Mouse (Mus musculus) testis, adult 2 months (tissue): Measurements from ENCODE around the gene Tmem50a. TPM values are rescaled to one million over a fixed set of nuclear protein-coding genes. Genes with fewer than 3 reads are reported as not detected.
"Not testable (repeated sequence)": the region's sequence is repeated elsewhere in the genome, so short reads cannot be mapped to it uniquely, and the experiment has no call there.

Experiments used
- H3K27ac ChIP-seq: fragments of 200-500 bp; 2 replicates; pipeline ENCODE4 v1.5.1; 2012; ENCODE audit warnings: low read depth, low read length; ENCODE audit not compliant: control insufficient read depth, insufficient read depth
- H3K27me3 ChIP-seq: fragments of 200-500 bp; 2 replicates; pipeline ENCODE4 v1.6.1; 2012; ENCODE audit warnings: mild to moderate bottlenecking, low read length, moderate library complexity; ENCODE audit not compliant: control insufficient read depth, insufficient read depth
- H3K36me3 ChIP-seq: fragments of 200-500 bp; 2 replicates; pipeline ENCODE4 v1.6.1; 2012; ENCODE audit warnings: mild to moderate bottlenecking, low read length; ENCODE audit not compliant: control insufficient read depth, insufficient read depth
- H3K4me1 ChIP-seq: fragments of 200-500 bp; 2 replicates; pipeline ENCODE4 v1.6.1; 2012; ENCODE audit warnings: low read length; ENCODE audit not compliant: control insufficient read depth, insufficient read depth
- H3K4me3 ChIP-seq: fragments of 200-500 bp; 2 replicates; pipeline ENCODE4 v1.5.1; 2012; ENCODE audit warnings: low read depth, mild to moderate bottlenecking, low read length, moderate library complexity, mixed read lengths; ENCODE audit not compliant: control insufficient read depth
- CTCF ChIP-seq: fragments of 200-500 bp; IDR thresholded peaks from 2 replicates; pipeline ENCODE4 v1.5.1; 2012; ENCODE audit warnings: low read depth, mild to moderate bottlenecking, inconsistent platforms, low read length, moderate library complexity; ENCODE audit not compliant: control insufficient read depth, insufficient read depth, insufficient replicate concordance
- POLR2A ChIP-seq: fragments of 200-500 bp; IDR thresholded peaks from 2 replicates; pipeline ENCODE4 v1.6.1; 2012; ENCODE audit warnings: low read depth, mild to moderate bottlenecking, inconsistent platforms, low read length, moderate library complexity; ENCODE audit not compliant: control insufficient read depth
- polyA plus RNA-seq: library from polyadenylated mRNA; depleted of rRNA; stranded (reverse); fragments of >200 nt; gene quantifications from 2 replicates; pipeline ENCODE4 v1.2.3, GENCODE M21; 2012

Gene Tmem50a
- polyA plus RNA-seq, 1 experiment = 23.0 TPM

DNA sequence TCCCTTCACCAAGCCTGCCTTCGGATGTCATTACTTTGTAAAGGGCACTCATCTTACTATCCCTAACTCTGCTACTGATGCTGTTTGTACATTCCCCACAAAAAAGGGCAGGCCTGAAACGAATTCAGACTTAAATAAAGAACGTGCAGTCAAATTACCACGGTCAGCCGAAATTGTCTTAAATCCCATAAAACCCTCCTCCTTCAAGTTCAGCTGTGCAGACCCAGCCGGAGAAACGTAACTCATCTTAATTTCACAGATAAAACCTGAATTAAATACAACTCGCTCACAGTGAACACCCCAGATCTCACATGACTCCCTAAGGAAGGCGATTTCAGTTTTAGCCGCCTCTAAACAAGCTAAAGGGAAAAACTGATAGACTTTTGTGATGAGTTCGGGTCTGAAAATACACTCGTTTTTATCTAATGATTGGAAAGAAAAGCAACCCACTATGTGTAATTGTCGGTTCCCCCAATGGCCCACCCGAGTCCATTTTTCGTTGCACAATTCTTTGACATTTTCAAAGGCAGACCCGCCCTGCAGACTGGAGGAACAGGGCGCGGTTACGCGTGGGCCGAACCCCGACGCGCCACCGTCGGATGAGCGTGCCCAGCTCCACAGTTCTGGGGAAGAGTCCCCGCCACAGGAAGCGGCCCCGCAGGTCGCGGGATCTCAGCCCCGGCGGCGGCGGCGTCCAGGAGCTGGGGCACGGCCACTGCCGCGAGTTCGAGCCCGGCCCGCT, 531 bp downstream of the Tmem50a start:
- no peaks in the 10 kb centered on the region for H3K36me3 ChIP-seq
- no peak for TF ChIP-seq CTCF
- TF ChIP-seq POLR2A = no peak
- peak overlapping the region; percentile 88 for H3K4me3 ChIP-seq
- peaks cover 7% of the 10 kb centered on the region for H3K4me1 ChIP-seq
- H3K27ac ChIP-seq = peak overlapping the region; percentile 46
- no peaks in the 10 kb centered on the region for H3K27me3 ChIP-seq

DNA sequence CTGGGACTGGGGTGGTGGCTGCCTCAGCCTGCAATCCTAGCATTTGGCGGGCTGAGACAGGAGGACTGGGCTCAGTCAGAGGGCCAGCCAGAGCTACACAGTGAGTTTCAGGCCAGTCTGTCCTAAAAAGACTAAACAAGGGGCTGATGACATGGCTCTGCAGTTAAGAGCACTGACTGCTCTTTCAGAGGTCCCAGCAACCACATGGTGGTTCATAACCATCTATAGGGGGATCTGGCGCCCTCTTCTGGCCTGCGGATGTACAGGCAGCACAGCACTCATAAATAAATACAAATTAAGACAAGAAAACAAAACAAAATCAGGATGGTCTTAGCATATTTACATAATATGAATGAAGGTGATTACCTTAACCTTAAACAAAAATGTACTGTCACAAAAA, 1.4 kb downstream of the Tmem50a start:
- Histone ChIP-seq H3K4me3 (peak overlapping the region; percentile 12), H3K36me3 (no peaks in the 10 kb centered on the region), H3K27me3 (no peaks in the 10 kb centered on the region), H3K27ac (no peak overlapping the region), H3K4me1 (peaks cover 5% of the 10 kb centered on the region)
- peak; percentile 66; the same call in 1 of the 2 replicates for TF ChIP-seq CTCF
- no peak for TF ChIP-seq POLR2A

DNA sequence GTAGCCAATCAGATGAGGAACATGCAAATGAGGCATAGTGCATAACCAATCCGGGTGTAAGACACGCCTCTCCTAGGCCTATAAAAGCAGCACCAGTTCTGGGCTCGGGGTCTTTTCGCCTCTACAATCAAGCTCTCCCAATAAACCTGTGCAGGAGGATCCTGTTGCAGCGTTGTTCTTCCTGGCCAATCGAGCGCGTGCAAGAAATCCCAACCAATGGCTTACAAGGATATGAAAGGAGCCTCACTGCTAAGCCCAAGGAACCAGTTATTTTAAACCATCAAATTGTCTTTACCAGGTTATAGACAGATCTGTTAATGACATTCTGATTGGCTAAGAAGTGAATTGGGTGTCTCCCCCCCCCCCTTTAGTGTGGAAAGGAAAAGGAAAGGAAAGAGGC, 3.4 kb downstream of the Tmem50a start:
- H3K27ac ChIP-seq, H3K36me3 ChIP-seq, H3K27me3 ChIP-seq, H3K4me1 ChIP-seq: not testable (repeated sequence)
- peak overlapping the region; percentile 65; the same call in 1 of the 2 replicates for H3K4me3 ChIP-seq

DNA sequence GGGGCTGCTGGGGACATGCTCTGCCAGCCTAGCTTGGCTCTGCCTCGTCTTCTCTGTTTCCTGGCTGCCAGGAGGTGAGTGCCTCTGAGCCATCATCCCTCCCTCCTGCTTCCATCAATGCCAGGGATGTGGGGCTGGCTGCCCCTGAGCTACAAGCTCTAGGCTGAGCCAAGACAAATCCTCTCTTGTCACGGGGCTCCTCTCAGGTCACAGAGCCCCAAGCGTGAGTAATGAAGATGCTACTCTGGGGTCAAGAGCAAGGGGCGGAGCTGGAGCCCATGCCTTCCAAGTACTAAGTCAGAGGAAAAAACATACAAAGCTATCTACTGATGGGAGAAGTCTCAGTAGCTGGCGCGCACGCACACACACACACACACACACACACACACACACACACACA, 11.8 kb downstream of the Tmem50a start:
- Histone ChIP-seq H3K27me3 (no peaks in the 10 kb centered on the region), H3K4me1 (no peaks in the 10 kb centered on the region), H3K4me3 (no peak overlapping the region), H3K36me3 (no peaks in the 10 kb centered on the region), H3K27ac (no peak overlapping the region)
- no peak for TF ChIP-seq CTCF
- TF ChIP-seq POLR2A = no peak

DNA sequence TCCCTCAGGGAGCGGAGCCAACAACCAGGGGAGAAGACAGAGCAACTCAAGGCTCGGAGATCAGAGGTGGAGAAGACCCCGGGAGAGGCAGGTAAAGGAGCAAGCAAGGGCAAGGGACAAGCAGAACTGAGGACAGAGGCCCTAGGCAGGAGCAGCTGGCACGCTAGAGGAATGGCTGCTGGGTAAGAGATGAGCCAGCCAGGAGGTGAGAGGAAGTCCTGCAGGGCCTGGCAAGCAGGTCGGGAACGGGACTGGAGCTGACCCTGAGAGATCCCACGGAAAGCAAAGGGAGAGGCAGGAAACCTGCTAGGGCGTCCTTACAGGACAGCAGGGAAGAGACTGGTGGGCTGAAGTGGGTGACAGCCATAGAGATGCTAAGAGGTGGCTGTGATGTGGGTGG, 13.7 kb downstream of the Tmem50a start:
- no peaks in the 10 kb centered on the region for H3K27me3 ChIP-seq
- H3K27ac ChIP-seq = no peak overlapping the region
- no peak overlapping the region for H3K4me3 ChIP-seq
- H3K36me3 ChIP-seq = no peaks in the 10 kb centered on the region
- no peak for TF ChIP-seq CTCF
- no peaks in the 10 kb centered on the region for H3K4me1 ChIP-seq

DNA sequence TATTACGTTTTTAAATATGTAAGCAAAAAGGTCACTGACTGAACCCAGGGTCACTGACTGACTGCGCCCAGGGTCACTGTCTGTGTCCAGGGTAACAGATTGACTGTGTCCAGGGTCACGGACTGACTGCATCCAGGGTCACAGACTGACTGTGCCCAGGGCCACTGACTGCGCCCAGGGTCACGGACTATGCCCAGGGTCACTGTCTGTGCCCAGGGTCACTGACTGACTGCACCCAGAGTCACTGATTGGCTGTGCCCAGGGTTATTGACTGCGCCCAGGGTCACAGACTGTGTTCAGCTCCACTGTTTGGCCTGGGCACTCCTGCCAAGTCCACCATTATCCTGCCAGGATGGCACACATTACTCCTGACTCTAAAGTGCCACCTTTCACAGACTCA, 17.6 kb downstream of the Tmem50a start:
- TF ChIP-seq CTCF (no peak), POLR2A (no peak)
- H3K27ac ChIP-seq = no peak overlapping the region
- H3K27me3 ChIP-seq = no peaks in the 10 kb centered on the region
- no peak overlapping the region for H3K4me3 ChIP-seq
- H3K4me1 ChIP-seq = no peaks in the 10 kb centered on the region
- H3K36me3 ChIP-seq = no peaks in the 10 kb centered on the region

DNA sequence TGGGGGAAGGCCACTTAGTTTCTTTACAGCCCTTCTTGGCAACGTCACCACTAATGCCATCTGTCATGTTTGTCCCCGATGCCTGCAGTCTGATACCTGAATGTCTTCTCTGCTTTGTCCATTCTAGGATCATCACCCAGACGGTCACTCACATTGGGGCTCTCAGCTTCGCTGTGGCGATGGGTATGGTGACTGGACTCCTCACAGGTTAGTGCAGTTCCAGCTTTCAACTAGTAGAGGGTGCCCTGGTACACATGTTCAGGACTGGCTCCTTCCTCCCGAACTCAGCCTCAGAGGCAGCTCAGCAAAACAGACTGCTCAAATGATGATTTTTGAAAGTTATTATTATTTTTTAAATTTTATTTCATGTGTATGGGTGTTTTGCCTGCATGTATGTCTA, 22.7 kb downstream of the Tmem50a start:
- no peaks in the 10 kb centered on the region for H3K4me1 ChIP-seq
- no peak overlapping the region for H3K4me3 ChIP-seq
- H3K27me3 ChIP-seq = no peaks in the 10 kb centered on the region
- TF ChIP-seq CTCF (no peak), POLR2A (no peak)
- no peak overlapping the region for H3K27ac ChIP-seq
- H3K36me3 ChIP-seq = no peaks in the 10 kb centered on the region

DNA sequence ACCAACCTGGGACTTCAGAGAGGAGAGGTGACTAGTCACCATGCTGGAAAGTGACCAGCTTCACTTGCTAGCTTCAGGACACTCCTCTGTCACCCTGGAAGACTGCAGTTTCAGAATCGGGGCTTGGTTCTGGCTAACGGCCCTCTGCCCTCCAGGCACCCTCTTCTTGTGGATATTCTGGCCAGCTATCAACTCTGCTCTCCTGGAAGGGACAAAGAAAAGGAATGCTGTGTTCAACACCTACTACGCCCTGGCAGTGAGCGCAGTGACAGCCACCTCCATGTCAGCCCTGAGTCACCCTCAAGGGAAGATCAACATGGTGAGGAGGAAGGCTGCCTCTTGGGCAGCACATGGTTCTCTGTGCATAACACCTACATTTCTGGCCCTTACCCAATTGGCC, 30.5 kb downstream of the Tmem50a start:
- peaks cover 5% of the 10 kb centered on the region for H3K4me1 ChIP-seq
- H3K27me3 ChIP-seq = no peaks in the 10 kb centered on the region
- no peak overlapping the region for H3K4me3 ChIP-seq
- H3K27ac ChIP-seq = no peak overlapping the region
- TF ChIP-seq POLR2A (no peak), CTCF (no peak)
- no peaks in the 10 kb centered on the region for H3K36me3 ChIP-seq
